1 mouse cellular context compared by ENCODE assay signal in the genomic region with DNA sequence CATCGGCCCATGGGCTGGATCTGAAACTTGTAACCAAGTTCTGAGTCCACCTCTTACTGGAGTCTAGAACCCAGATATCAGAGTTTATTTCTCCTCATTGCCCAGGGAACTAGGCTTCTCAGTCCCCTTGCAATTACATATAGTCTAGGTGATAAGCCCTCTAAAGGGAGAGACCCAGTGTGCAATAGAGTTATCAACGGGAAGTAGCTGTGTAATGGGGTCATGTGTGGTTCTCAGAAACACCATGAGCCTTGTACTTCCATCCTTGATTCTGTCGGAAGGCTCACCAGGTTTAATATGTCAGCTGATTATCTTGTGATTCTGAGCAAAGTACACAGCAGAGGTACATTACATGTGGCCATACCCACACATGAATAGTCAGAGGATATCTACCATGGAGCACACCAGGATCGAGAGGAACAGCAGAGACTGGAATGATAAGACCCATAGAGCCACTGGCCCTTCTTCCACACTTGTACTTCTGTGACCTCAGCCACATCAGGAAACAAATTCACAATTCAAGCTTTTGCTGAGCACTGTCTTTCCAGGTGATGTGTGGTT.
TF ChIP-seq lines count a peak whose summit lies in the region.

No protein-coding gene starts in this region.

TF ChIP-seq in MEL, 35 proteins besides CTCF, POLR2A, EP300 and RAD21 (continued from another document):
- TF ChIP-seq POLR2AphosphoS5 (IDR thresholded peaks at IDR 0.05; ENCODE audit: borderline replicate concordance, low read depth, low read length), result no peak
